Mouse (Mus musculus): ENCODE measurements around the gene Rtbdn.
"Not testable (repeated sequence)": the region's sequence is repeated elsewhere in the genome, so short reads cannot be mapped to it uniquely, and the experiment has no call there.

Gene Rtbdn

DNA sequence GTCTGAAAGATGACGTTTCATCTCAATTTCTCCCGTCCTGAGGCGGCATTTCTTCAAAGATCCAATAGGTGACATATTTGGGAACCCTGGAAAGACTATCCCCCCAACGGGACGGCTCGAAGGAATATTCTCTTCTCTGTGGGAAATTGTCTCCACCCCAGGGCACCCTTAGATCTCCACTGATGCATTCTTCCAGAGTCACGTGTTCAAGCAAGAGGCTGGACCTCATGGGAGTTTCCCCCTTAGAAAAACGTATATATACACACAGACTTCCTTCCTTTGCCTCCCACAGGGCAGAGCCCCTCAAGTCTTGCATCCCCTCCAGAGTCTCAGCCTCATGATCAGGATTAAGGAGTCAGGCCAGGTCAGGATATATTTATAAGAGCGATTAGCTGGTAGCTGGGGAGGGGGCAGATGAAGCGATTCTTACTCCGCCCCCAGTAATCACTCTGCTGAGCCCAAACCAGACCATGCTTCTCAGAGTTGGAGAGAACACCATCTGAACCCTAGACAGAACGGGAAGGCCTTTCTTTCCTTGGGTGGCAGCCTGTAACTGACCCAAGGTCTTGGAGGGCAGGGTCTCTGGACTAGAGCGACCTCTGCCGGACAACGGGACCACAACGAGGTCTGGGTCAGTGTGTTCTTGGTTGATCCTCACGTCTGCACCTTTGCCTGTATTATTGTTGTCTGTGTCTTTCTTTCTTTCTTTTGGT lies at the start of gene Rtbdn:
Rtbdn (plus strand) TSS at position 464 of the 713 bp plus-strand sequence.
- DNase-seq, result no peak

- DNase-seq, result no peak
These were observed 45.7 kb upstream of the Rtbdn start for GRCm38 (mm10) chr8:84901071-84901470.

GRCm38 (mm10) chr8:84901752-84902151 lies 45.0 kb upstream of the Rtbdn start, which contains the start of gene Klf1:
Gene Klf1, plus strand, starts transcription at chr8:84901928.
- no peak for DNase-seq

- DNase-seq, result no peak
These were observed 44.3 kb upstream of the Rtbdn start for GRCm38 (mm10) chr8:84902367-84902919.

- peak; percentile 95 for DNase-seq
These were observed 43.7 kb upstream of the Rtbdn start for GRCm38 (mm10) chr8:84902920-84903661.

- no peak for DNase-seq
These were observed 42.4 kb upstream of the Rtbdn start for GRCm38 (mm10) chr8:84904351-84904750.

- no peak for DNase-seq
These were observed 39.8 kb upstream of the Rtbdn start for GRCm38 (mm10) chr8:84907037-84907436.

- DNase-seq, result no peak
These were observed 39.3 kb upstream of the Rtbdn start for GRCm38 (mm10) chr8:84907493-84907892.

- not testable (repeated sequence) for DNase-seq
These were observed 38.8 kb upstream of the Rtbdn start for GRCm38 (mm10) chr8:84907979-84908378.

DNA sequence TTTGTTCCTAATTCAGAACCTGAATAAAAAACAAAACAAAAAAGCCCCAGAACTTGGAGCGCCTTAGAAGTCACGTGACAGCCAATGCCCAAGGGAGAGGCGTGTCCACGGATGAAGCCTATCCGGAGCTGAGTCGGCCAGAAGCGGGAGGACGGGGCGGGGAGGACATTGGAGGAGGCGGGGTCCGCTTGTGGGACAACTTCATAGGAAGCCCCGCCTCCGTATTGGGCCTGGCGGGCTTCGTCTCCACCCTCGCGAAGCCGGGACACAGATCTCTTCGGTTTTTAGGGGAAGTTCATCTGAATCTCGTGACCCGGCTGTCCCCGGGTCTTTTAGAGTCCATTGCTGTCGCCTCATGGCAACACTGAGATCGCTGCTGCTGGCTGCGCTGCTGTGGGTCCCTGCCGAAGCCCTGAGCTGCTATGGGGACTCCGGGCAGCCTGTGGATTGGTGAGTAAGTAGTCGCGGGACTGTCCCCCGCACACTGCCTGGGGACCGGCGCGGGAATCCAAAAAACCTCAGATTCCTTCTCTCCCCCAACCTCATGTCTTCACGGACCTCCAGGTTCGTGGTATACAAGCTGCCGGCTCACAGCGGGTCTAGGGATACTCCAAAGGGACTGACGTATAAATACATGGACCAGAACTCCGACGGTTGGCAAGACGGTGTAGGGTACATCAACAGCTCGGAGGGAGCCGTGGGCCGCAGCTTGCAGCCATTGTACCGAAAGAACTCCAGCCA lies 38.2 kb upstream of the Rtbdn start, which contains the start of gene Dnase2a:
Dnase2a (plus strand) TSS at position 140 of the 741 bp plus-strand sequence.
- DNase-seq, result peak; percentile 99

- DNase-seq, result no peak
These were observed 37.5 kb upstream of the Rtbdn start for GRCm38 (mm10) chr8:84909162-84909767.

DNA sequence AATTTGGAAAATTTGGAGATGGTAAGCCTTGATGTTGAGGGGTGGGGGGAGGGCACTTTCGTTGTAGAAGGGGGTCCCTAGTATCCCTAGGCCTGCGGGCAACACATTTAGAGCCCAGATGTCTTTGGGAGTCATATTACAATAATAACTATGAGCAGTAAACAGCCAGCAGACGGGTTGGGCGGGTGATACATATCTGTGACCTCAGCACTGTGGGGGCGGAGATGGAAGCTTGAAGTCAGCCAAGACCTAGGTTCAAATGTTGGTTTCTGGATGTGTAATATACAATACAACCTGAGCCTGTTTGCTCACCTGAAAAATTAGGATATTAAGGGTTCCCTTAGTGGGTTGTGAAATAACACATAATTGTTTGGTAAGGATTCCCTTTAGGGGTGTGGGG lies 36.8 kb upstream of the Rtbdn start:
- no peak for DNase-seq

- DNase-seq, result no peak
These were observed 36.2 kb upstream of the Rtbdn start for GRCm38 (mm10) chr8:84910551-84910950.

DNA sequence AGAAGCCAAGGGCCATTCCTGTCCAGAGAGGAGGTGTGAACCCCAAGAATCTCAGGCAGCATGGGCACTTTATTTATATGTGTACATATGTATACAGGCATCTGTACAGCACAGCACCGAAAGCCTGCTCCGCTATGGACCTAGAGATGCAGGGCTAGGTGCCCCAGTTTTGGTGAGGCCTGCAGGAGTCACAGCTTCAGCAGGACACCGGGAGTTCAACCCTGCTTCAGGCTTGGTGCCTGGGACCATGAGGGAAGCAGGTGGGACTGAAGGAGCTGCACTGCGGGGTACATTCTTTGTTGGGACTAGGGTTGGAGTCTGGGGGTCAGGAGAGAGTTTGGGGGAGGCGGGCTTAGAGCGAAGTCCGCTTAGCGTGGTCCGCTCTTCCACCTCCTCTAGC lies 34.9 kb upstream of the Rtbdn start:
- no peak for DNase-seq

GRCm38 (mm10) chr8:84912391-84912790 lies 34.4 kb upstream of the Rtbdn start:
- no peak for DNase-seq

GRCm38 (mm10) chr8:84912895-84913501 lies 33.8 kb upstream of the Rtbdn start:
- DNase-seq, result peak; percentile 74

GRCm38 (mm10) chr8:84913502-84913900 lies 33.3 kb upstream of the Rtbdn start:
- DNase-seq, result no peak

DNA sequence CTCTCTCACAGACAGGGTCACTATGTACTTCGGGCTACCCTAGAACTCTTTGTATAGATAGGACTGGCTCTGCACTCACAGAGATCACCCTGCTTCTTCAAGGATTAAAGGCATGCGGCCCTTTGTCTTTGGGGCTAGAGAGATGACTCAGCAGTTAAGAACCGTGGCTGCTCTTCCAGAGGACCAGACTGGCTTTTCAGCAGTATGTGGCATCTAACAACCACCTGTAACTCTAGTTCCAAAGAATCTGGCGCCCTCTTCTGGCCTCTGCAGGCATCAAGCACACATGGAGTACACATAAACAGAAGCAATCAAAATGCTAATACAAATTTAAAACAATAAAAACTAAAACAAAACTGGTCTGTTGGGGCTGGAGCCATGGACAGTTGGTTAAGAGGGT lies 32.8 kb upstream of the Rtbdn start:
- peak; percentile 57 for DNase-seq

DNA sequence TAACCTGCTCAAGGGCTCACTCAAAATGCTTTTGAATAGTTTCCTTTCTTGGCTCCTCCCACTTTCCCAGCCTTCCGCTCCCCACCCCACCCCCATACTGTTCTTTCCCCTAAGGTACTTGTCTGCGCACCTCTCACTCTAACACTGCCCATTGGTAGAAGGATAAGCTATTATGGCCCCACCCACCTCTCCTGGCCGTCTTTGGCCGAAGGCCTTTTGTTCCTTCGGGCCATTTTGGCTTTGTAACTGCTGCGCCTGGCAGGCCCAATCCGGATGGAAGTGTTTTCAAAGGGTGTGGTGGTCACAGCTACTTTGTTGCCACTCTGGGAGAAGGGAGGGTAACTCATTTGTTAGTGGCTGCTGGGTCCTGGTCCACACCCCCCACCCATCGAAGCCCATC lies 31.5 kb upstream of the Rtbdn start:
- no peak for DNase-seq

- no peak for DNase-seq
These were observed 29.0 kb upstream of the Rtbdn start for GRCm38 (mm10) chr8:84917781-84918180.

- no peak for DNase-seq
These were observed 28.1 kb upstream of the Rtbdn start for GRCm38 (mm10) chr8:84918646-84919045.

DNA sequence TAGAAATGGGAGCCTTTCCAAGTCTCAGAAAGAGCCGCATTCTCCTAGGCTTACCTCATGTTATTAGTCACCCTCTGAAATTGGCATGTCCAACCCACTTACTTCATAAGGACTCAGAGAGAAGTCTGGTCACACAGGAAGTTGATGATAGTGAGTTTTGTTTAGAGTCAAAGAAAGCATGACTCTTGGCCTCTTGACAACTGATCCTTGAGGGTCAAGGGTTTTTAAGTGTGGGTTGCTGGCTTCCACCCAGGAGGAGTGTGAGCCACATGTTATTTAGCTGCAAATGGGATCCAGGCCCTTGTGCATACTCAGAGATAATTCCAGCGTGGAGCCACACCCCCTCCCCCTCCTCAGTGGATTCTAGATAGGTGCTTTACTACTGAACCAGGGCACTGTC lies 25.2 kb upstream of the Rtbdn start:
- peak; percentile 83 for DNase-seq

Data from lung, postnatal 10 days (tissue).